Mouse (Mus musculus) small intestine, adult 2 months (tissue): Measurements from ENCODE around the gene Gm11042. TPM values are rescaled to one million over a fixed set of nuclear protein-coding genes. Genes with fewer than 3 reads are reported as not detected.
A peak's percentile ranks its signal among the peaks of the same experiment; 100 is the strongest.

Experiments used
- H3K27ac ChIP-seq: fragments of 200-500 bp; 2 replicates; pipeline ENCODE4 v1.5.1; 2012; ENCODE audit warnings: low read depth, low read length, control low read depth, inconsistent platforms; ENCODE audit not compliant: insufficient read depth
- H3K27me3 ChIP-seq: fragments of 200-500 bp; 2 replicates; pipeline ENCODE4 v1.6.1; 2012; ENCODE audit warnings: mild to moderate bottlenecking, moderate library complexity, low read length, inconsistent platforms; ENCODE audit not compliant: control insufficient read depth, insufficient read depth
- H3K36me3 ChIP-seq: fragments of 200-500 bp; 2 replicates; pipeline ENCODE4 v1.6.1; 2012; ENCODE audit warnings: mild to moderate bottlenecking, low read length, control low read depth, inconsistent platforms; ENCODE audit not compliant: control insufficient read depth, insufficient read depth
- H3K4me1 ChIP-seq: fragments of 200-500 bp; 2 replicates; pipeline ENCODE4 v1.6.1; 2012; ENCODE audit warnings: low read length, inconsistent platforms, mixed read lengths; ENCODE audit not compliant: control insufficient read depth, insufficient read depth, insufficient read length
- H3K4me3 ChIP-seq: fragments of 200-500 bp; 2 replicates; pipeline ENCODE4 v1.5.1; 2012; ENCODE audit warnings: low read depth, mild to moderate bottlenecking, control low read depth, inconsistent platforms, low read length, moderate library complexity
- CTCF ChIP-seq: fragments of 200-500 bp; IDR thresholded peaks from 2 replicates; pipeline ENCODE4 v1.5.1; 2012; ENCODE audit warnings: low read depth, mild to moderate bottlenecking, control low read depth, inconsistent platforms, low read length, moderate library complexity, mixed read lengths; ENCODE audit not compliant: insufficient replicate concordance, insufficient read length; ENCODE audit errors: extremely low read depth
- POLR2A ChIP-seq: fragments of 200-500 bp; IDR thresholded peaks from 2 replicates; pipeline ENCODE4 v1.6.1; 2012; ENCODE audit warnings: low read depth, mild to moderate bottlenecking, control low read depth, inconsistent platforms, low read length, moderate library complexity
- WGBS: fragments of 180-500 bp; shearing (Covaris S2); methylation state at CpG from one replicate; pipeline ENCODE4 v1.1.7; 2018; 5-methylcytosine and 5-hydroxymethylcytosine counted together
- polyA plus RNA-seq: library from polyadenylated mRNA; depleted of rRNA; stranded (reverse); fragments of >200 nt; gene quantifications from 2 replicates; pipeline ENCODE4 v1.2.3, GENCODE M21; 2012

The Gm11042 gene
- polyA plus RNA-seq, 1 experiment = not detected

GRCm38 (mm10) chr12:74284020-74284684, 32.0 kb downstream of the Gm11042 start:
- WGBS = 3% methylated on average over 49 of the region's 49 CpGs

GRCm38 (mm10) chr12:74282846-74283245, 33.3 kb downstream of the Gm11042 start:
- 57% methylated on average over 1 of the region's 1 CpGs for WGBS
- H3K27me3 ChIP-seq = peaks cover 20% of the 10 kb centered on the region
- H3K27ac ChIP-seq = no peak overlapping the region
- TF ChIP-seq POLR2A (no peak), CTCF (no peak)
- no peaks in the 10 kb centered on the region for H3K4me1 ChIP-seq
- H3K36me3 ChIP-seq = no peaks in the 10 kb centered on the region
- no peak overlapping the region for H3K4me3 ChIP-seq

More at GRCm38 (mm10) chr12:74284020-74284684, 32.0 kb downstream of the Gm11042 start:
- Histone ChIP-seq H3K36me3 (no peaks in the 10 kb centered on the region), H3K27ac (no peak overlapping the region), H3K4me3 (peak overlapping the region; percentile 16; the same call in 1 of the 2 replicates), H3K27me3 (peaks cover 20% of the 10 kb centered on the region), H3K4me1 (no peaks in the 10 kb centered on the region)
- TF ChIP-seq POLR2A (no peak), CTCF (no peak)

- H3K36me3 ChIP-seq = no peaks in the 10 kb centered on the region
- TF ChIP-seq POLR2A (no peak), CTCF (no peak)
- no peaks in the 10 kb centered on the region for H3K4me1 ChIP-seq
- 66% methylated on average over 4 of the region's 4 CpGs for WGBS
- H3K27ac ChIP-seq = no peak overlapping the region
- no peak overlapping the region for H3K4me3 ChIP-seq
- H3K27me3 ChIP-seq = peaks cover 20% of the 10 kb centered on the region
These were observed 34.8 kb downstream of the Gm11042 start for GRCm38 (mm10) chr12:74281403-74281802.

- WGBS = 78% methylated on average over 5 of the region's 5 CpGs
- Histone ChIP-seq H3K27me3 (peaks cover 4% of the 10 kb centered on the region; the same call in 1 of the 2 replicates), H3K4me1 (no peaks in the 10 kb centered on the region), H3K36me3 (no peaks in the 10 kb centered on the region), H3K27ac (no peak overlapping the region), H3K4me3 (no peak overlapping the region)
- TF ChIP-seq CTCF = no peak
- TF ChIP-seq POLR2A = no peak
These were observed 38.9 kb downstream of the Gm11042 start for GRCm38 (mm10) chr12:74277265-74277664.

GRCm38 (mm10) chr12:74272545-74272944, 43.6 kb downstream of the Gm11042 start:
- 90% methylated on average over 17 of the region's 17 CpGs for WGBS
- Histone ChIP-seq H3K4me3 (no peak overlapping the region), H3K27me3 (no peaks in the 10 kb centered on the region), H3K4me1 (no peaks in the 10 kb centered on the region), H3K36me3 (no peaks in the 10 kb centered on the region), H3K27ac (no peak overlapping the region)
- TF ChIP-seq POLR2A (no peak), CTCF (no peak)

- TF ChIP-seq POLR2A = no peak
- TF ChIP-seq CTCF = no peak
These were observed 47.4 kb downstream of the Gm11042 start for GRCm38 (mm10) chr12:74268644-74269285.

GRCm38 (mm10) chr12:74267049-74267448, 49.1 kb downstream of the Gm11042 start:
- Histone ChIP-seq H3K27ac (no peak overlapping the region), H3K27me3 (no peaks in the 10 kb centered on the region), H3K4me3 (no peak overlapping the region), H3K36me3 (no peaks in the 10 kb centered on the region), H3K4me1 (no peaks in the 10 kb centered on the region)
- TF ChIP-seq POLR2A (no peak), CTCF (no peak)
- WGBS = 87% methylated on average over 4 of the region's 4 CpGs

More at GRCm38 (mm10) chr12:74268644-74269285, 47.4 kb downstream of the Gm11042 start:
- Histone ChIP-seq H3K27ac (no peak overlapping the region), H3K4me3 (no peak overlapping the region), H3K36me3 (no peaks in the 10 kb centered on the region), H3K27me3 (no peaks in the 10 kb centered on the region), H3K4me1 (no peaks in the 10 kb centered on the region)
- 84% methylated on average over 15 of the region's 15 CpGs for WGBS
